Mouse (Mus musculus) ovary, postnatal 36 days (tissue): ENCODE data around the gene Ccl21a.
"Not testable (repeated sequence)": the region's sequence is repeated elsewhere in the genome, so short reads cannot be mapped to it uniquely, and the experiment has no call there.

Experiments used
- DNase-seq: peaks from one replicate; pipeline ENCODE4 v3.0.0; 2022; ENCODE audit warnings: low spot score, mixed read lengths

The Ccl21a gene

GRCm38 (mm10) chr4:42773893-42774292 lies at the start of gene Ccl21a:
Ccl21a (minus strand) TSS chr4:42773993.
- DNase-seq = not testable (repeated sequence)

GRCm38 (mm10) chr4:42756477-42756876 lies 17.3 kb downstream of the Ccl21a start, which contains the start of gene Ccl19:
Ccl19 (minus strand) TSS chr4:42756577.
- not testable (repeated sequence) for DNase-seq

DNA sequence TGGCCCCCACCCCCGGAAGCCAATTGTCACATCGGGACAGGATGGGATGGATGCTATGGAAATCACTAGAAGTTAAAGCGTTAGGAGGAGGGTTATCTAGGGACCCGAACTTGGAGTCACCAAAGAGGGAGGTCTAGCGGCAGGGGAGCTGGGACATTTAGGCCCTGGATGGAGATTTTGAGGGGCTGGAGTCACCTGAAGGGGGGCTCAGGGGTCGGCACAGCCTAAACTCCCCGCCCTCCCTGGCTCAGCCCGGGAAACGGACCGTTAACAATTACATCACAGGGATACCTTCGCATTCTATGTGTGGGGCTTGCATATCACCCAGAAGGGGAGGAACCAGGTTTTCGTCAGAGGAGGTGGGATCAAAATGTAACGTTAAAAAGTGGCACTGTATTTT lies 38.5 kb downstream of the Ccl21a start, which contains the start of gene 4930578G10Rik:
Gene 4930578G10Rik, plus strand, starts transcription at position 301 of the 400 bp plus-strand sequence.
- not testable (repeated sequence) for DNase-seq
